Mouse (Mus musculus): ENCODE measurements around the gene Pheta2. TPM values are rescaled to one million over a fixed set of nuclear protein-coding genes. Genes with fewer than 3 reads are reported as not detected.

Pheta2 gene
- 4.0 and 4.1 TPM in 2 replicates for polyA plus RNA-seq (2012; rRNA removed)

DNA sequence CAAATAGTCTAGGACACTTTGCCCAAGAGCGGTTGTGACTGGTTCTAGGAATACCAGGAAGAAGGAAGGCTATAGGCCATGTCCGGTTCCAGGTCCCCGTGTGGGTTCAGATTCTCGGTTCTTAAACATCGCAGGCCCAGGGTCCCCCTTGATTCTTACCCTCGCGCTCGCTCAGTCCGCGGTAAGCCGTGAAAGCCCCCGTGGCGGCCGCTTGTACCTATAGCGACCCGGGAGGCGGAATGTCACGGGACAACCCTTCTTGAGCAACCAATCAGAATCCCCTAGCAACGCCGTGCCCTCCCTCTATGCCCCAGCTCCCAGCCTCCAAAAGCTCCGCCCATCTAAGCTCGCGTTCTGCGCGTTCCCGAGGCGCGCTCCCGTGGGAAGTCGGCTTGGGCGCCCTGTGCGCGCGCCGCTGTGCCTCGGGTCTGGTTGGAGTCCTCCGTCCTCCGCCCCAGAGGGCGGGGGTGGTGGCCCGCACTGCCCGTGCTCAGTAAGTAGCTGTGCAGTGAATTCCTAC lies at the start of gene Pheta2, which contains the start of the genes Naga and Smdt1:
Pheta2 (plus strand) TSS at position 350 of the 520 bp plus-strand sequence.
Naga (minus strand) TSS at position 333 of the 520 bp plus-strand sequence.
Smdt1 (plus strand) TSS at position 367 of the 520 bp plus-strand sequence.

DNA sequence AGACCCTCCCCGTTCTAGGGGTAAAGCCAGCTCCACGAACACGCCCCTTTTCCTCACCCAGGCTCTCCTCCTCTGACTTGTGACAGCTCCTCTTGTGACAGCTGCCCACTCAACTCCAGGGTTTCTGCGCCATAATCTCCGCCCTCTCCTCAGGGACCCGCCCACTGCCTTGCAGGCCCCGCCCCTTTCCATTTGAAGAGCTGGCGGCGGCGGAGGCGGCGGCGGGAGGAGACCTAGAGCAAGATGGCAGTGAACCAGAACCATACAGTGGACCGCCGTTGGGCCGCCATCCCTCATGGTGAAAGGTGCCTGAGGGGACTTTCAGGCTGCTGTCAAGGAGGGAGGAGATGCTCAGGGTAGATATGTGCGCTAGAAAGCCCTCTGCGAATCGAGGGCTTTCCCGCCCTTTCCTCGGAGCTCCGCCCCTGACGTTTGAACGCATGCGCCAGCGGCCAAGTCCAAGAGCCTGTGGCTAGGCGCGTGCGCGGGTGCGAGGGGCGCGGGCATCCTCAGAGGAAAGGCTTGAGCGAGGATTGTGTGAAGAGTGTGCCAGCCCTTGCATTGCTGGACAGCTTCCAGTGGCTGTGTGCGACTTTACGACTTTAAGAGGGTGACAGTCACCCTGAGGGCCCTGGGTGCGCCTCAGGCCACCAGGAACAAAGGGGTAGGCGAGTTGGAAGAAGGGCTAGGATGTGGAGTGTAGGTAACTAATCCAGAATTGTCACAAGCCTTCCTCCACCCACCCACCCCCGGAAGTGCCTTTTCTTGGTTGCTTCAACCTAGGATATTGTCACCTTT lies 39.8 kb upstream of the Pheta2 start, which contains the start of gene Wbp2nl:
Wbp2nl (plus strand) TSS at position 191 of the 798 bp plus-strand sequence.

DNA sequence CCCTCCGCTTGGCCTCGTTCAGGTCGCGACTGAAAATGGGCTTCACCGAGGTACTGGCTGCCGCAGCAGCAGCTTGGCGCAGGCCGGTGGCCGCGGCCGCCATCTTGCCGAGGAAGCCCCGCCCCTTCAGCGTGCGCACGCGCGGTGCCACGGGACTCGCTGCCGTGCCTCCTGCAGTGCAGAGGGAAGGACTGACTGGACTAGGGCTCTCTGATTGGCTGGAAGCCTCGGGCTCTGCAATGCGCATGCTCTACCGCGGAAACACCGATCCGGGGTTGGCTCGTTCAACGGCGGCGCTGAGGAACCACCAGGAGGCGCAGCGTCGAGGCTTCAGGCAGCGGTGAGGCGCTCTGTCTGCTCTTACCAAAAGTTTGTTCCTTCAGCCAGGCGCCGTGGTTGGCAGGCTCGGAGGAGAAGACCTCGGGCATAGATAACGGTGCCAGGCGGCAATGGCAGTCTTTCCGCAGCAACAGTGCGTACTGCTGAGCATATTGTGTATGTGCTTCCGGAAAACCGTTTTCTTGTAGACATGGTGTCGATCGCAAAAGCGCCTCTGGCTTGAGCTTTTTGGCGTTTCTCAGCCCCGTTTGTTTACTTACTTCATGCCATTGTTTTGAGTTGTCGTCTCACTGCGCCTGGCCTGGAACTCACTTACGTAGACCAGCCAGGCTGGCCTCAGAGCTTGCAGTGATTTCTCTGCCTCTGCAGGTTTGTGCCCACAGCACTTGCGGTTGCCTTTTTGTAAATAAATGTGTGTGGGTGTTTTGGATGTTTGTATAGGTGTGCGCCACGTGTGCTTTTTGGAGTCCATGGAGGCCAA lies 15.6 kb downstream of the Pheta2 start, which contains the start of gene Ndufa6:
Ndufa6 (minus strand) TSS at position 197 of the 820 bp plus-strand sequence.

DNA sequence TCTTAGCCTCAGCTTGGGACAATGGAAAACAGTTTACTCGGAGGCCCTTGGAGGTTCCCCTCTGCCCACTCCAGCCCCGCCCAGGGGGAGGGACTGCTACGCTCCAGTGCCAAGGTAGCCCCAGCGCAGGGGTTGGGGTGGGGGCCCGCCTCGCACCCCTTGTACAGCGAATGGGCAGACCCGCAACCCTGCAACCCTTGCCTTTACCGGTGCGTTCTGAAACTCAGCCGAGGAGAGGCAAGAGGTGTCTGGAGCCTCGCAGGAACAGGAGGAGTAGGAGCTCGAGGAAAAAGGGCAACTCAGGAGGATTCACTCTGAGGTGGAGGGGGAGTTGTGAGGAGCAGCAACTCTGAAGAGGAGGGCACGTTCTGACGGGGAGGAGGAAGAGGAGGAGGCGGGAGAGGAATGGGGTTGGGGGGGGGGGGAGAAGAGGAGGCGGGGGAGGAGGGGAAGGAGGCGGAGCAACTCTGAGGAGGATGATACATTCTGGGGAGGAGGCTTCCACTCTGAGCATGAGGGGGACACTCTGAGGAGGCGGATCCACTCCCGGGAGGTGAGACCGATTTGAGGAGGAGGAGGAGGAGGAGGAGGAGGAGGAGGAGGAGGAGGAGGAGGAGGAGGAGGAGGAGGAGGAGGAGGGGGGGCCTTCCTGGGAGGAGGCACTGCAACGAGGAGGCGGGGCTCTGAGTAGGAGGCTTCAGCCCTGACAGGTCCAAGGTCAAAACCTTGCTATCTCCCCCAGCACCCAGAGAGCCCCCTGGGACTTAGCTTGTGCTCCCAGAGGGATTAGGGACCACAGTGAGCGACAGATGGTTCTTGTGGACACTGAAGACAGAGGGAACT lies 41.4 kb downstream of the Pheta2 start, which contains the start of gene Cyp2d22:
Cyp2d22 (minus strand) TSS at position 390 of the 843 bp plus-strand sequence.

DNA sequence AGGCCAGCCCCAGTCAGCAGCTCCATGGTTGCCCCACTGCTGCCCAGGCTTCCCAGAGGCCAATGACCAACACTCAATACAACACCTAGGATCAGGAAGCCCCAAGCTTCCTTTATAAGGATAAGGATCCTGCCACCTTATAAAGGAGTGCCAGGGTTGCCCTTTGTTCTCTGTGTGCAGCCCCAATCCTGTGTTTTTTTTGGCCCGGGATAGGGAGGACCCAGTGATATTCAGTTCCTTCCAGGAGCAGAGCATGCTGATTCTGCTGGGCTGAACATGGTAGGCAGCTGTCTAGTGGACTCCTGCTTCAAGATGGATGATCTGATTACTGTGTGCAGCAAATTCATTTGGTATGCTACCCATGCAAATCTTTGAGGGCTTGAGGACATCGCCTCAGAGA lies 55.2 kb downstream of the Pheta2 start, which contains the start of gene Cyp2d11:
Cyp2d11 (minus strand) TSS at position 101 of the 400 bp plus-strand sequence.

Other genes starting within 250 kb of the Pheta2 start
- 11.3 and 13.1 TPM in 2 replicates for gene Ccdc134, start 211.0 kb upstream of the Pheta2 start, polyA plus RNA-seq (2012; rRNA removed)
- gene Srebf2, start 191.8 kb upstream of the Pheta2 start, polyA plus RNA-seq (2012; rRNA removed) = 200 and 245 TPM in 2 replicates
- gene Shisa8, start 126.1 kb upstream of the Pheta2 start, polyA plus RNA-seq (2012; rRNA removed) = 22.3 and 47.9 TPM in 2 replicates
- gene Tnfrsf13c, start 114.6 kb upstream of the Pheta2 start, polyA plus RNA-seq (2012; rRNA removed) = 0.60 and 1.7 TPM in 2 replicates
- 32.5 and 34.3 TPM in 2 replicates for gene Cenpm, start 94.2 kb upstream of the Pheta2 start, polyA plus RNA-seq (2012; rRNA removed)
- 0.14 and 0.42 TPM in 2 replicates for gene 1500009C09Rik, start 86.5 kb upstream of the Pheta2 start, polyA plus RNA-seq (2012; rRNA removed)
- 1.1 and 1.9 TPM in 2 replicates for gene Sept3, start 64.0 kb upstream of the Pheta2 start, polyA plus RNA-seq (2012; rRNA removed)
- gene Wbp2nl, start 40.0 kb upstream of the Pheta2 start, polyA plus RNA-seq (2012; rRNA removed) = 0.18 and 0.24 TPM in 2 replicates
- gene Naga, start within 50 bp of the Pheta2 start, polyA plus RNA-seq (2012; rRNA removed) = 137 and 176 TPM in 2 replicates
- 213 and 227 TPM in 2 replicates for gene Smdt1, start within 50 bp of the Pheta2 start, polyA plus RNA-seq (2012; rRNA removed)
- 405 and 527 TPM in 2 replicates for gene Ndufa6, start 15.4 kb downstream of the Pheta2 start, polyA plus RNA-seq (2012; rRNA removed)
- gene Cyp2d22, start 41.3 kb downstream of the Pheta2 start, polyA plus RNA-seq (2012; rRNA removed) = 71.5 and 79.2 TPM in 2 replicates
- not detected in 2 replicates for gene Cyp2d11, start 55.1 kb downstream of the Pheta2 start, polyA plus RNA-seq (2012; rRNA removed)
- gene Cyp2d10, start 68.3 kb downstream of the Pheta2 start, polyA plus RNA-seq (2012; rRNA removed) = 0.24 and 1.1 TPM in 2 replicates
- gene Cyp2d9, start 94.5 kb downstream of the Pheta2 start, polyA plus RNA-seq (2012; rRNA removed) = 0.08 TPM in 1 of 2 replicates, not detected in the other
- gene Cyp2d12, start 216.1 kb downstream of the Pheta2 start, polyA plus RNA-seq (2012; rRNA removed) = 0.07 and 0.28 TPM in 2 replicates